Mouse (Mus musculus): ENCODE results near the gene March9. TPM values are rescaled to one million over a fixed set of nuclear protein-coding genes. Genes with fewer than 3 reads are reported as not detected.

Gene March9
- polyA plus RNA-seq, 1 experiment from 2014 or later, result 1.5 TPM

DNA sequence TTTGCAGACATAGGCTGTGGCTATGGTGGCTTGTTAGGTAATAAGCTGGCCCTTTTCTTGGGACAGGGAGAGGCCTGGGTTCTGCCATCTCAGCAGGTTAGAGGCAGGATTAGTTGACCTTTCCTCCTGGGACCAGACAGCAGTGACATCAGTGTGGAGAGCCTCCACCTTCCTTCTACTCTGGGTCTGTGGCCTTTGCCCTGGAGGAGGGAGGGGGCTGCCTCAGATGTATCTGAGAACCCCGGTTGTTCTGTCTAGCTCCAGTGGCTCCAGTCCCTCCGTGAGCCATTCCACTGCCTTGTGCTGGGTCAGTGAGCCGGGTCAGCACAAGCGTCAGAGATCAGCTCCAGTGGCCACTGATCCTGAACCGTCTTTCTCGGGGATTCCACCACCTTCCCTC lies 16.8 kb downstream of the March9 start:
- no peak for DNase-seq (ENCODE audit: low spot score)
- 78% methylated on average over 6 of the region's 6 CpGs for WGBS
- Histone ChIP-seq H3K27ac (replicated peaks; ENCODE audit: low read depth, low read length) (no peak overlapping the region), H3K4me1 (ENCODE audit: control insufficient read depth, insufficient read depth, low read length) (no peaks in the 10 kb centered on the region), H3K27me3 (ENCODE audit: control insufficient read depth, insufficient read depth, low read length) (peaks cover 6% of the 10 kb centered on the region), H3K9ac (replicated peaks; ENCODE audit: low read length) (no peak overlapping the region), H3K36me3 (replicated peaks; ENCODE audit: control insufficient read depth, insufficient read depth, low read depth, low read length) (peaks cover 3% of the 10 kb centered on the region), H3K4me2 (ENCODE audit: low read depth, low read length) (peak overlapping the region; percentile 85; the same call in 1 of the 2 replicates), H3K4me3 (ENCODE audit: low read depth, low read length) (no peak overlapping the region), H3K9me3 (replicated peaks; ENCODE audit: control insufficient read depth, low read length) (no peaks in the 10 kb centered on the region)
- ATAC-seq (replicated peaks; ENCODE audit: insufficient number of reproducible peaks, low FRiP score, low TSS enrichment, low read depth), result no peak

DNA sequence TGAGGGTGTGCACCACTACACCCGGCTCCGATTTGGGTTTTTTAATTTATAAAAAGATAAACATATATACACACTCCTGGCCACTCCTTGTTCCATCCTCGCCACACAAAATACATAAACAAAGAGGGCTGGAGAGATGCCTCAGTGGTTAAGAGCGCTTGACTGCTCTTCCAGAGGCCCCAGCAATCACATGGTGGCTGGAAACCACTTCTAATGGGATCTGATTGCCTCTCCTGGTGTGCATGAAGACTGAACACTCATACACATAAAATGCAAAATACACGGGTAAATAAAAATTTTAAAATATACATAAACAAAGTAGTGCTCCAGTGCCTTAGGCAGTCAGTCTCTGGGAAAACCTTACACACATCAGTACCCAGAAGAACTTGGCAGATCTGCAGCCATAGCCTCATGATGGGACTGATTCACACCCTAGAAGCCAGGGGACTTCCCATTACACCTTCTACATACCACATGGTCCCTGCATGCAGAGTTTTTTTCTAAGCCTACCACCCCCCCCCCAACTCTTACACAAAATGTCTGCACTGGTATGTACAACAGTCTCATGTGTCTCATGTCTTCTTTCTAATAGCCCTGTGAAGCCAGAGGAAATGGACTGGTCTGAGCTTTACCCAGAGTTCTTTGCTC lies 17.4 kb downstream of the March9 start:
- 23% methylated on average over 5 of the region's 5 CpGs for WGBS
- H3K9me3 ChIP-seq (replicated peaks; ENCODE audit: control insufficient read depth, low read length), result no peaks in the 10 kb centered on the region
- no peak overlapping the region for H3K27ac ChIP-seq (replicated peaks; ENCODE audit: low read depth, low read length)
- peak overlapping the region; percentile 78 for H3K4me3 ChIP-seq (ENCODE audit: low read depth, low read length)
- no peak for ATAC-seq (replicated peaks; ENCODE audit: insufficient number of reproducible peaks, low FRiP score, low TSS enrichment, low read depth)
- peak overlapping the region; percentile 85 for H3K4me2 ChIP-seq (ENCODE audit: low read depth, low read length)
- H3K36me3 ChIP-seq (replicated peaks; ENCODE audit: control insufficient read depth, insufficient read depth, low read depth, low read length), result peaks cover 3% of the 10 kb centered on the region
- DNase-seq (ENCODE audit: low spot score), result no peak
- no peaks in the 10 kb centered on the region for H3K4me1 ChIP-seq (ENCODE audit: control insufficient read depth, insufficient read depth, low read length)
- peak overlapping the region; percentile 72 for H3K9ac ChIP-seq (replicated peaks; ENCODE audit: low read length)
- H3K27me3 ChIP-seq (ENCODE audit: control insufficient read depth, insufficient read depth, low read length), result no peaks in the 10 kb centered on the region; the same call in none of the 2 replicates

DNA sequence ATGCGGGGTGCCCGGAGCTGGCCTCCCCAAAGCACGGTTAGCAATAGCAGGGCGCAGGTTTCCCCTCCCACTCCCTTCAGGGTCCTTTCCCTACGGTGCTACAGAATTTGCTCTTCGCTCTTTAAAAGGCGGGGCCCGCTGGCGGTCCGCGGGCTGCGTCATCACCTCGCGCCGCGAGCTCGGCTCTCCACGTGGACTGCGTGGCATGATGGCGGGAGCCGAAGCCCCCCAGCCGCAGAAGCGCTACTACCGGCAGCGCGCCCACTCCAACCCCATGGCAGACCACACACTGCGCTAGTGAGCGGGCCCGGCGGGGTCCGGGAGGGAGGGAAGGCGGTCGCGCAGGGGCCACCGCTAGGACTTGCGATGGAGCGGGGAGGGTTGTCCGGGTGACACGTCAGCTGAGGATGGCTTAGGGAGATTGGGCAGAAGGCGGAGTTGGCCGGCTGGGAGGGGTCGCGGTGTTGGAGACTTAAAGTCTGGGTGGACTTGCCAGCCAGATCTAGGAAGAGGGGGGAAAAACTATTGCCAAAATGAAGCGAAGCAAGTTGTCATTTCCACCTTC lies 18.1 kb downstream of the March9 start:
- Histone ChIP-seq H3K4me1 (ENCODE audit: control insufficient read depth, insufficient read depth, low read length) (no peaks in the 10 kb centered on the region), H3K36me3 (replicated peaks; ENCODE audit: control insufficient read depth, insufficient read depth, low read depth, low read length) (peaks cover 3% of the 10 kb centered on the region), H3K27ac (replicated peaks; ENCODE audit: low read depth, low read length) (no peak overlapping the region; the same call in 1 of the 2 replicates), H3K4me3 (ENCODE audit: low read depth, low read length) (peak overlapping the region; percentile 78), H3K4me2 (ENCODE audit: low read depth, low read length) (peak overlapping the region; percentile 85), H3K9ac (replicated peaks; ENCODE audit: low read length) (peak overlapping the region; percentile 72), H3K9me3 (replicated peaks; ENCODE audit: control insufficient read depth, low read length) (no peaks in the 10 kb centered on the region), H3K27me3 (ENCODE audit: control insufficient read depth, insufficient read depth, low read length) (no peaks in the 10 kb centered on the region)
- peak; percentile 82 for ATAC-seq (replicated peaks; ENCODE audit: insufficient number of reproducible peaks, low FRiP score, low TSS enrichment, low read depth)
- DNase-seq (ENCODE audit: low spot score), result peak; percentile 94
- WGBS, result under 1% methylated on average over 41 of the region's 44 CpGs

DNA sequence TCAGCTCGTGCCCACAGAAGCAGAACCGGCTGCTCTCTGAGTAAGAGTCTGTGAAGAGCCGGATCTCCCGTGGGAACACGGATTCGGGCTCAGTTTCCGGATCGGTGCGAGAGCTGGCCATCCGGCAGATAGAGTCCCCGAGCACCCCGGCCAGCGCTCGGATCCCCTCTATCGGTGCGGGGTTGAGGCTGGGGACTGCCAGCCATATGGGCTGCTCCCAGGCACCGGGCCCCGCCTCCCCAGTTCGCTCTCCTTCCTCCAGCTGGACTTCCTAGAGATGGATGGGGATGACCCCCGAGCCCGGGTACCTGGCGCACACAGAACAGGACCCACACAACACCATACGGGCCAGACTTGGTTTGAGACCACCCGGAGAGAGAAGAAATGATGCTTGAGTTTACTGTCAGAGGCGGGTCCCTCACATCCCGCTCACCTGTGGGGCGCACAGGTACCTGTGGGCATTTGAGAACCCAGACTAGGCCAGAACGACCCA lies 18.7 kb downstream of the March9 start, which contains the start of the genes Mettl1 and Eef1akmt3:
Gene Mettl1, plus strand, starts transcription at position 141 of the 493 bp plus-strand sequence.
Gene Eef1akmt3, minus strand, starts transcription at position 240 of the 493 bp plus-strand sequence.
- no peak within 1 kb of the TSS; the same call in 1 of the 2 replicates for H3K27ac ChIP-seq (replicated peaks; ENCODE audit: low read depth, low read length)
- H3K4me1 ChIP-seq (ENCODE audit: control insufficient read depth, insufficient read depth, low read length), result no peaks in the 10 kb centered on the region
- no peaks in the 10 kb centered on the region for H3K27me3 ChIP-seq (ENCODE audit: control insufficient read depth, insufficient read depth, low read length)
- H3K4me3 ChIP-seq (ENCODE audit: low read depth, low read length), result peak within 1 kb of the TSS; percentile 78
- peaks cover 3% of the 10 kb centered on the region for H3K36me3 ChIP-seq (replicated peaks; ENCODE audit: control insufficient read depth, insufficient read depth, low read depth, low read length)
- 0% methylated on average over 27 of the region's 28 CpGs for WGBS
- H3K9ac ChIP-seq (replicated peaks; ENCODE audit: low read length), result peak within 1 kb of the TSS; percentile 72
- DNase-seq (ENCODE audit: low spot score) (peak; percentile 55), ATAC-seq (replicated peaks; ENCODE audit: insufficient number of reproducible peaks, low FRiP score, low TSS enrichment, low read depth) (peak; percentile 79)
- H3K4me2 ChIP-seq (ENCODE audit: low read depth, low read length), result peak within 1 kb of the TSS; percentile 85
- H3K9me3 ChIP-seq (replicated peaks; ENCODE audit: control insufficient read depth, low read length), result no peaks in the 10 kb centered on the region

DNA sequence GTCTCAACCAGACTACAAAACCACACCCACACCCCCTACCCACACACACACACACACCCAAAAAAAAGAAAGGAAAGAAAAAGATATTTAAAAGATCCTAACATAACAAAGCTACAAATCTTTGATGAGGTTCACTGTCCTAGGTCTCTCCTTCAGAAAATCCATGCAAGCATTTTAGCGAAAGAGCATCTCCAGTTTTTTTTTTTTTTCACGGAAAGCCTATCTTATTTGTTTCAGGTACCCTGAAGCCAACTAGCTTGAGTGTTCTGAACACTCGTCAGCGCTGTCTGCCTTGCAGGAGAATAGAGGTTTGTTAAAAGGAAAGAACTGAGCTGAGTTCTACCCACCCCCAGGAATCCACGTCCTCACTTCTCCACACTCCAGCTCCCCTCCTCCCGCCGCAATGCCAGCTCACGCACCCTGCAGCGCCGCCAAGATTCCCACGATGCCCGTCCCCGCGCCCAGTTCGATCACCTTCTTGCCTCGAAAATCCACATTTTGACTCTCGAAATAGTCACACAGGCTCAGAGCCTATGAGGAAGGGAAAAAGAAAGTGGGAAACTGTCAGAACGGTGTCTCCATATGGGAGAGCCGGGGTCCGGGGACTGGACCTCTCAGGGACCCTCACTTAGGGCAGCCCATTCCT lies 19.3 kb downstream of the March9 start:
- Histone ChIP-seq H3K4me1 (ENCODE audit: control insufficient read depth, insufficient read depth, low read length) (no peaks in the 10 kb centered on the region), H3K4me3 (ENCODE audit: low read depth, low read length) (peak overlapping the region; percentile 78), H3K4me2 (ENCODE audit: low read depth, low read length) (peak overlapping the region; percentile 85), H3K9ac (replicated peaks; ENCODE audit: low read length) (peak overlapping the region; percentile 72), H3K27me3 (ENCODE audit: control insufficient read depth, insufficient read depth, low read length) (no peaks in the 10 kb centered on the region), H3K9me3 (replicated peaks; ENCODE audit: control insufficient read depth, low read length) (no peaks in the 10 kb centered on the region), H3K36me3 (replicated peaks; ENCODE audit: control insufficient read depth, insufficient read depth, low read depth, low read length) (peaks cover 3% of the 10 kb centered on the region), H3K27ac (replicated peaks; ENCODE audit: low read depth, low read length) (no peak overlapping the region)
- DNase-seq (ENCODE audit: low spot score) (peak; percentile 16), ATAC-seq (replicated peaks; ENCODE audit: insufficient number of reproducible peaks, low FRiP score, low TSS enrichment, low read depth) (peak; percentile 44)
- 2% methylated on average over 20 of the region's 20 CpGs for WGBS

DNA sequence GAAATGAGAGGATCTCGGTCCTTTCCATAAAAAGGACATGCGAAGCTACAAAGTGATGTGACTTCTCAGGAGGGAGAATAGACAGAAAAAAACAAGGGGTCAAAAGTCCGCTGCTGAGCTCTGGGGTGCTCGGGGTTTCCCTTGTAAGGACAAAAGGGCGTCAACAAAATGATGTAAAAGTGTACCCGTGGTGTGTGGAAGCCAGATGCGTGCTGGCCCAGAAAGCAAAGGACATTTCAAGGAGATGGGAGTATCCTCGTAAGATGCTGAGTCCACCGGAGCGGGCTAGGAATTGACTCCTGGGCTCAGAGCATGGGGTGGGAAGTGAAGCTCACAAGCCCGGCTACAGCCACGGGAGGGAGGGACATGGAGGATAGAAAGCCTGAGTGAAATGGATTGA lies 22.3 kb downstream of the March9 start:
- Histone ChIP-seq H3K27ac (replicated peaks; ENCODE audit: low read depth, low read length) (no peak overlapping the region), H3K9me3 (replicated peaks; ENCODE audit: control insufficient read depth, low read length) (no peaks in the 10 kb centered on the region), H3K4me3 (ENCODE audit: low read depth, low read length) (no peak overlapping the region), H3K9ac (replicated peaks; ENCODE audit: low read length) (no peak overlapping the region), H3K36me3 (replicated peaks; ENCODE audit: control insufficient read depth, insufficient read depth, low read depth, low read length) (no peaks in the 10 kb centered on the region), H3K4me2 (ENCODE audit: low read depth, low read length) (no peak overlapping the region), H3K4me1 (ENCODE audit: control insufficient read depth, insufficient read depth, low read length) (no peaks in the 10 kb centered on the region), H3K27me3 (ENCODE audit: control insufficient read depth, insufficient read depth, low read length) (no peaks in the 10 kb centered on the region)
- 80% methylated on average over 12 of the region's 12 CpGs for WGBS
- ATAC-seq (replicated peaks; ENCODE audit: insufficient number of reproducible peaks, low FRiP score, low TSS enrichment, low read depth) (no peak), DNase-seq (ENCODE audit: low spot score) (no peak)

DNA sequence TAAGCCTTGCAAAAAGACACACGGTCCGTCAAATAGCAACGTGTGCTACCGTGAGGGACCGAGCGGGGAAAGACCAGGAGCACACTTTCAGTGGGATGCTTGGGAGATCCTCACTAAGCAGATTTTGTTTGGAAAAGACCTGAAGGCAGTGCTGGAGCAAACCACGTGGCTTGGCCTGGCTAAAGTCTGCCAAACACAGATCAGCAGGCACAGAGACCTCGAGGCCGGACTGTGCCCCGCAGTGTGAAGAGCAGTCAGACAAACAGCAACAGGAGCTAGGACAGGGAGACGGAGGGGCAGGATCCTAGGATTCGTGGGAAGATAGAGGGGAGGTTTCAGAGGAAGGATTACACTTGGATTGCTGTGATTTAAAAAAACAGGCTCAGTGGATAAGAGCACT lies 23.7 kb downstream of the March9 start:
- Histone ChIP-seq H3K4me2 (ENCODE audit: low read depth, low read length) (no peak overlapping the region), H3K9me3 (replicated peaks; ENCODE audit: control insufficient read depth, low read length) (no peaks in the 10 kb centered on the region), H3K36me3 (replicated peaks; ENCODE audit: control insufficient read depth, insufficient read depth, low read depth, low read length) (no peaks in the 10 kb centered on the region), H3K4me1 (ENCODE audit: control insufficient read depth, insufficient read depth, low read length) (no peaks in the 10 kb centered on the region), H3K9ac (replicated peaks; ENCODE audit: low read length) (no peak overlapping the region), H3K27me3 (ENCODE audit: control insufficient read depth, insufficient read depth, low read length) (no peaks in the 10 kb centered on the region), H3K27ac (replicated peaks; ENCODE audit: low read depth, low read length) (no peak overlapping the region), H3K4me3 (ENCODE audit: low read depth, low read length) (no peak overlapping the region)
- DNase-seq (ENCODE audit: low spot score) (no peak), ATAC-seq (replicated peaks; ENCODE audit: insufficient number of reproducible peaks, low FRiP score, low TSS enrichment, low read depth) (no peak)
- WGBS, result 83% methylated on average over 12 of the region's 12 CpGs
